In the genomic region with DNA sequence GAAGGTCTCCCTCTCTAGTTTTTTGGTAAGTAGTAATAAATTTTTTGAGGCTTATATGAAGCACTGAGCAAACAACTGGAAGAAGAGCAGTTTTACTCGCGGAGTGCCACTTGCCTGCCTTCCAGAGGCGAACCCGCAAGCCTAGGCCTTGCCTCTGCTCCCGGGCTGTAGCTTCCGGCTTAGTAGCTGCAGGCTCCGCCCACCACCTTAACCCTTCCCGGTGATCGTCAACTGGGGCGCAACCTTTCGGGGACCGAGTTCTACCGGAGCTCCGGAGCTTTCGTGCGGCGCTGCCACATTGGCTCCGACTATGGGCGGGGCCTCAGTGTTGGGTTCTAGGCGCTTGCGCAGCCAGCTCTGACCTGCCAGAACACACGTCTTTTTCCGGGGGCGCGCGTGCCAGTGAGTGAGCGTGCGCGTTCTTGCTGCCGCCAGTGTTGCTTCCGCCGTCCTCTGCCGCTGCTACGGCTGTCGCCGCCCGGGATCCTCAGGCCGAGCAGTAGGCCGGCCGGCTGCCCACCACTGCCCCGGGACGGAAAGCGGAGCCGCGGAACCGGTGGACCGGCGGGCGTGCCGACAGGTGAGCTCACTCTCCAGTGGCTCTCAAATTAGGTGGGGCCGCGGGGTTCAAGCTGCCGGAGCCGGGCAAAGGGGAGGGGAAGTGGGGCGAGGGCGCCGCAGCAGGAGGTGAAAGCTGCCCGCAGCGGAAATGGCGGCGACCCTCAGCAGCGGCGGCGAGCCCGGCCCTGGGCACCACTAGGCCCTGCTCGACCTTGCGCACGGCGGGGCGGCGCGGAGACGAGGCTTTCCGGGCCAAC, we compare ENCODE assay signal across 8 mouse cellular contexts. TPM values are rescaled to one million over a fixed set of nuclear protein-coding genes. Genes with fewer than 3 reads are reported as not detected.
DNase-seq lines count a peak whose midpoint lies in the region; ATAC-seq and TF ChIP-seq lines count a peak whose summit lies in the region.

A gene (plus strand): TSS at position 368 of the 818 bp plus-strand sequence.

- H3K4me3 ChIP-seq in C2C12 (ENCODE audit: insufficient read depth, poor library complexity, severe bottlenecking) (peak within 1 kb of the TSS; percentile 81), myocyte (peak within 1 kb of the TSS; percentile 78)
- peak within 1 kb of the TSS; percentile 95 for H3K4me3 ChIP-seq in erythroblast, embryonic 14.5 days (replicated peaks)
- H3K4me3 ChIP-seq in heart, embryonic 11.5 days (ENCODE audit: low read depth, low read length) = peak within 1 kb of the TSS; percentile 97
- peak within 1 kb of the TSS; percentile 85 for H3K4me3 ChIP-seq in kidney, embryonic 16.5 days (ENCODE audit: low read length)
- H3K4me3 ChIP-seq in liver, adult 2 months (ENCODE audit: insufficient read depth, low read depth, low read length) = peak within 1 kb of the TSS; percentile 98

- WGBS in heart, embryonic 11.5 days (ENCODE audit: insufficient replicate concordance) = under 1% methylated on average over 74 of the region's 74 CpGs
- WGBS in kidney, embryonic 16.5 days = under 1% methylated on average over 69 of the region's 74 CpGs
- WGBS in liver, adult 2 months = under 1% methylated on average over 74 of the region's 74 CpGs

- TF ChIP-seq CTCF in C2C12 (IDR thresholded peaks at IDR 0.05; ENCODE audit: control insufficient read depth, insufficient read depth, insufficient read length) = no peak
- no peak for TF ChIP-seq CTCF in brain, embryonic 14.5 days (IDR thresholded peaks at IDR 0.05; ENCODE audit: borderline replicate concordance, extremely low read depth, insufficient read depth, insufficient read length)
- TF ChIP-seq CTCF in liver, adult 2 months (IDR thresholded peaks at IDR 0.05; ENCODE audit: low read depth, low read length) = no peak

- H3ac ChIP-seq in C2C12 (ENCODE audit: control insufficient read depth, insufficient read length, low read depth) (peak within 1 kb of the TSS; percentile 93), myocyte (ENCODE audit: control insufficient read depth, insufficient read length) (peak within 1 kb of the TSS; percentile 54)

- TF ChIP-seq POLR2A in brain, embryonic 14.5 days (IDR thresholded peaks at IDR 0.05; ENCODE audit: borderline replicate concordance, extremely low read depth, insufficient read depth, insufficient read length, poor library complexity, severe bottlenecking) = peak; percentile 54; the same call in 1 of the 2 replicates
- TF ChIP-seq POLR2A in liver, adult 2 months (IDR thresholded peaks at IDR 0.05; ENCODE audit: extremely low read depth, insufficient read depth, low read length) = peak; percentile 76
- TF ChIP-seq POLR2A in myocyte (IDR thresholded peaks at IDR 0.05; ENCODE audit: insufficient read length, low read depth) = peak; percentile 79

- peaks cover 46% of the 10 kb centered on the region for H3K4me1 ChIP-seq in erythroblast, embryonic 14.5 days (ENCODE audit: control insufficient read depth)
- peaks cover 19% of the 10 kb centered on the region for H3K4me1 ChIP-seq in heart, embryonic 11.5 days (ENCODE audit: control insufficient read depth, insufficient read depth, low read length)
- H3K4me1 ChIP-seq in kidney, embryonic 16.5 days (ENCODE audit: insufficient read depth, low read length) = peaks cover 25% of the 10 kb centered on the region
- peaks cover 17% of the 10 kb centered on the region for H3K4me1 ChIP-seq in liver, adult 2 months (ENCODE audit: control insufficient read depth, insufficient read depth, low read length)

- H3K9me3 ChIP-seq in erythroblast, embryonic 14.5 days (ENCODE audit: control insufficient read depth, low read length) = no peaks in the 10 kb centered on the region
- no peaks in the 10 kb centered on the region for H3K9me3 ChIP-seq in heart, embryonic 11.5 days (replicated peaks; ENCODE audit: control insufficient read depth, low read length)
- no peaks in the 10 kb centered on the region for H3K9me3 ChIP-seq in kidney, embryonic 16.5 days (ENCODE audit: low read length)

- H3K79me3 ChIP-seq in C2C12 (ENCODE audit: low read depth) = peaks cover 45% of the 10 kb centered on the region

- H3K27me3 ChIP-seq in C2C12 (ENCODE audit: control insufficient read depth, insufficient read depth, insufficient read length) = no peaks in the 10 kb centered on the region
- H3K27me3 ChIP-seq in erythroblast, embryonic 14.5 days (ENCODE audit: control insufficient read depth) = no peaks in the 10 kb centered on the region
- no peaks in the 10 kb centered on the region for H3K27me3 ChIP-seq in heart, embryonic 11.5 days (ENCODE audit: control insufficient read depth, insufficient read depth, low read length)
- H3K27me3 ChIP-seq in kidney, embryonic 16.5 days (ENCODE audit: insufficient read depth, low read length) = no peaks in the 10 kb centered on the region
- H3K27me3 ChIP-seq in liver, adult 2 months (ENCODE audit: control insufficient read depth, insufficient read depth, low read length) = no peaks in the 10 kb centered on the region
- no peaks in the 10 kb centered on the region for H3K27me3 ChIP-seq in myocyte (ENCODE audit: control insufficient read depth, insufficient read depth, insufficient read length)
- H3K27me3 ChIP-seq in splenic B cell, adult 2 months (ENCODE audit: control insufficient read depth, insufficient read depth, low read length, poor library complexity, severe bottlenecking) = no peaks in the 10 kb centered on the region

- H3K27ac ChIP-seq in heart, embryonic 11.5 days (ENCODE audit: low read depth, low read length) = peak within 1 kb of the TSS; percentile 99
- peak within 1 kb of the TSS; percentile 98 for H3K27ac ChIP-seq in kidney, embryonic 16.5 days (ENCODE audit: low read length)
- peak within 1 kb of the TSS; percentile 97 for H3K27ac ChIP-seq in liver, adult 2 months (replicated peaks; ENCODE audit: insufficient read depth, low read depth, low read length)

- DNase-seq in brain, embryonic 14.5 days (ENCODE audit: low read depth) = peak; percentile 99
- DNase-seq in liver, adult 2 months (ENCODE audit: extremely low read depth, low read depth, low spot score) = peak; percentile 96
- DNase-seq in splenic B cell, adult 2 months (ENCODE audit: low read depth, low spot score) = peak; percentile 97

- H3K4me2 ChIP-seq in heart, embryonic 11.5 days = peak within 1 kb of the TSS; percentile 63
- H3K4me2 ChIP-seq in kidney, embryonic 16.5 days (replicated peaks; ENCODE audit: low read depth, low read length) = peak within 1 kb of the TSS; percentile 79
- peak within 1 kb of the TSS; percentile 85 for H3K4me2 ChIP-seq in myocyte (ENCODE audit: low read depth)

- H3K36me3 ChIP-seq in C2C12 (ENCODE audit: control insufficient read depth, insufficient read depth) = peaks cover 48% of the 10 kb centered on the region
- peaks cover 57% of the 10 kb centered on the region for H3K36me3 ChIP-seq in erythroblast, embryonic 14.5 days (ENCODE audit: control insufficient read depth)
- H3K36me3 ChIP-seq in heart, embryonic 11.5 days (ENCODE audit: control insufficient read depth, insufficient read depth, low read length) = peaks cover 5% of the 10 kb centered on the region
- peaks cover 23% of the 10 kb centered on the region for H3K36me3 ChIP-seq in kidney, embryonic 16.5 days (ENCODE audit: insufficient read depth, low read length)
- H3K36me3 ChIP-seq in liver, adult 2 months (ENCODE audit: control insufficient read depth, insufficient read depth, low read length) = peaks cover 15% of the 10 kb centered on the region
- H3K36me3 ChIP-seq in myocyte (ENCODE audit: control insufficient read depth, insufficient read depth) = peaks cover 22% of the 10 kb centered on the region
- H3K36me3 ChIP-seq in splenic B cell, adult 2 months (ENCODE audit: control insufficient read depth, insufficient read depth, low read length, poor library complexity, severe bottlenecking) = peaks cover 5% of the 10 kb centered on the region; the same call in 1 of the 2 replicates

- peak within 1 kb of the TSS; percentile 98 for H3K9ac ChIP-seq in heart, embryonic 11.5 days (ENCODE audit: low read depth, low read length)
- H3K9ac ChIP-seq in kidney, embryonic 16.5 days (replicated peaks; ENCODE audit: low read length) = peak within 1 kb of the TSS; percentile 89
- H3K9ac ChIP-seq in liver, adult 2 months (ENCODE audit: low read depth, low read length) = peak within 1 kb of the TSS; percentile 100

- ATAC-seq in heart, embryonic 11.5 days (replicated peaks; ENCODE audit: insufficient number of reproducible peaks, low FRiP score, low TSS enrichment) = peak; percentile 96
- peak; percentile 99 for ATAC-seq in kidney, embryonic 16.5 days (ENCODE audit: low FRiP score, low TSS enrichment)

- peaks cover 55% of the 10 kb centered on the region for H3K79me2 ChIP-seq in C2C12 (ENCODE audit: control insufficient read depth, insufficient read depth)
- peaks cover 29% of the 10 kb centered on the region for H3K79me2 ChIP-seq in liver, adult 2 months (ENCODE audit: control insufficient read depth, insufficient read depth, low read length)
- peaks cover 53% of the 10 kb centered on the region for H3K79me2 ChIP-seq in myocyte (ENCODE audit: control insufficient read depth, insufficient read depth)

TF ChIP-seq in C2C12, 6 proteins besides CTCF, POLR2A, EP300 and RAD21:
- TF ChIP-seq FOSL1 (IDR thresholded peaks at IDR 0.05; ENCODE audit: insufficient read depth, low read length, poor library complexity, severe bottlenecking) = no peak
- TF ChIP-seq MAX (IDR thresholded peaks at IDR 0.05) = peak; percentile 76
- TF ChIP-seq MYOD1 (IDR thresholded peaks at IDR 0.05; ENCODE audit: control insufficient read depth, insufficient read length, low read depth) = no peak

TF ChIP-seq in myocyte, 11 proteins besides CTCF, POLR2A, EP300 and RAD21 (continues in another document):
- TF ChIP-seq E2F4 (IDR thresholded peaks at IDR 0.05; ENCODE audit: insufficient read depth) (no peak), CEBPB (IDR thresholded peaks at IDR 0.05; ENCODE audit: insufficient read depth, poor library complexity, severe bottlenecking) (no peak), TCF12 (IDR thresholded peaks at IDR 0.05; ENCODE audit: insufficient read depth, poor library complexity, severe bottlenecking) (no peak), USF1 (IDR thresholded peaks at IDR 0.05; ENCODE audit: low read depth) (no peak), REST (IDR thresholded peaks at IDR 0.05; ENCODE audit: insufficient read depth, insufficient read length) (no peak), SRF (IDR thresholded peaks at IDR 0.05; ENCODE audit: control insufficient read depth, insufficient read length, low read depth) (peak; percentile 39), MYOG (IDR thresholded peaks at IDR 0.05; ENCODE audit: control insufficient read depth in 1 of 3, insufficient read depth in 1 of 3, insufficient read length in 2 of 3, low read depth in 2 of 3) (peak in 1 of 3 experiments; percentile 26)

RNA-seq across cellular contexts. Expression of the gene that starts here (rescaled TPM):
- polyA plus RNA-seq in C2C12 (2012; fragmentation: generic; extraction: Trizol) (34.3 TPM), myocyte (2012; fragmentation: generic; extraction: Trizol) (67.7 TPM)
- polyA plus RNA-seq in brain, embryonic 14.5 days (2012; rRNA removed) = 152 and 190 TPM in 2 replicates
- 0.84 and 0.93 TPM in 2 replicates for polyA plus RNA-seq in erythroblast, embryonic 14.5 days (2012)
- 69.0 and 76.1 TPM in 2 replicates for polyA plus RNA-seq in heart, embryonic 11.5 days (2014; fragmentation: Nextera tagmentation; extraction: Ambion mirVana)
- polyA plus RNA-seq in kidney, embryonic 16.5 days (2015; fragmentation: Nextera tagmentation; extraction: Ambion mirVana) = 91.7 and 100 TPM in 2 replicates
- 20.2 and 23.8 TPM in 2 replicates for total RNA-seq in liver, adult 2 months (2014; rRNA removed)
- polyA plus RNA-seq in liver, adult 2 months (2012; rRNA removed) = 28.6 and 30.7 TPM in 2 replicates

Comparison
In these comparisons a context has a peak if more than half of its experiments do, and no peak if none do; other contexts are left out.
1. Peak in every context shown above with its lines: DNase-seq, ATAC-seq, H3K4me3 ChIP-seq and H3K27ac ChIP-seq.
2. RNA of the gene that starts here (polyA plus RNA-seq): 152 to 190 TPM in brain, embryonic 14.5 days, 91.7 to 100 TPM in kidney, embryonic 16.5 days, 69.0 to 76.1 TPM in heart, embryonic 11.5 days, 67.7 TPM in myocyte (single experiment), 34.3 TPM in C2C12 (single experiment) and 28.6 to 30.7 TPM in liver, adult 2 months; 0.84 to 0.93 TPM in erythroblast, embryonic 14.5 days; every median in the first group is over 10 times any median in the second.